Mouse (Mus musculus) hindbrain, embryonic 12.5 days (tissue): ENCODE measurements around the gene Cela3b. TPM values are rescaled to one million over a fixed set of nuclear protein-coding genes. Genes with fewer than 3 reads are reported as not detected.

Source experiments
- ATAC-seq: fragments of 200-750 bp; cut with Nextera tagmentation; 2 replicates; pipeline ENCODE4 v1.8.0; 2017; ENCODE audit warnings: moderate TSS enrichment; ENCODE audit not compliant: low FRiP score
- H3K27ac ChIP-seq: fragments of 300-500 bp; sonication (generic); 2 replicates; pipeline ENCODE4 v1.5.1; 2016; ENCODE audit warnings: mild to moderate bottlenecking
- H3K27me3 ChIP-seq: fragments of 300-500 bp; sonication (generic); 2 replicates; pipeline ENCODE4 v1.6.1; 2016; ENCODE audit warnings: mild to moderate bottlenecking
- H3K36me3 ChIP-seq: fragments of 300-500 bp; sonication (generic); 2 replicates; pipeline ENCODE4 v1.6.1; 2016; ENCODE audit warnings: mild to moderate bottlenecking
- H3K4me1 ChIP-seq: fragments of 300-500 bp; sonication (generic); 2 replicates; pipeline ENCODE4 v1.6.1; 2016
- H3K4me2 ChIP-seq: fragments of 300-500 bp; sonication (generic); replicated peaks from 2 replicates; pipeline ENCODE4 v1.6.1; 2016; ENCODE audit warnings: mild to moderate bottlenecking
- H3K4me3 ChIP-seq: fragments of 300-500 bp; sonication (generic); 2 replicates; pipeline ENCODE4 v1.5.1; 2016; ENCODE audit warnings: mild to moderate bottlenecking
- H3K9ac ChIP-seq: fragments of 300-500 bp; sonication (generic); 2 replicates; pipeline ENCODE4 v1.6.1; 2016; ENCODE audit warnings: mild to moderate bottlenecking, moderate library complexity
- H3K9me3 ChIP-seq: fragments of 300-500 bp; sonication (generic); replicated peaks from 2 replicates; pipeline ENCODE4 v1.6.1; 2016; ENCODE audit warnings: mild to moderate bottlenecking
- WGBS: fragments of 180-500 bp; shearing (Covaris S2); methylation state at CpG from one replicate; pipeline ENCODE4 v1.1.7; 2016; 5-methylcytosine and 5-hydroxymethylcytosine counted together
- polyA plus RNA-seq: library from polyadenylated mRNA; unstranded; fragments of >200 nt; fragmentation: Nextera tagmentation; extraction: Ambion mirVana; gene quantifications from 2 replicates; pipeline ENCODE4 v1.2.1, GENCODE M21; 2016

The Cela3b gene
- polyA plus RNA-seq, 1 experiment from 2014 or later, result not detected

DNA sequence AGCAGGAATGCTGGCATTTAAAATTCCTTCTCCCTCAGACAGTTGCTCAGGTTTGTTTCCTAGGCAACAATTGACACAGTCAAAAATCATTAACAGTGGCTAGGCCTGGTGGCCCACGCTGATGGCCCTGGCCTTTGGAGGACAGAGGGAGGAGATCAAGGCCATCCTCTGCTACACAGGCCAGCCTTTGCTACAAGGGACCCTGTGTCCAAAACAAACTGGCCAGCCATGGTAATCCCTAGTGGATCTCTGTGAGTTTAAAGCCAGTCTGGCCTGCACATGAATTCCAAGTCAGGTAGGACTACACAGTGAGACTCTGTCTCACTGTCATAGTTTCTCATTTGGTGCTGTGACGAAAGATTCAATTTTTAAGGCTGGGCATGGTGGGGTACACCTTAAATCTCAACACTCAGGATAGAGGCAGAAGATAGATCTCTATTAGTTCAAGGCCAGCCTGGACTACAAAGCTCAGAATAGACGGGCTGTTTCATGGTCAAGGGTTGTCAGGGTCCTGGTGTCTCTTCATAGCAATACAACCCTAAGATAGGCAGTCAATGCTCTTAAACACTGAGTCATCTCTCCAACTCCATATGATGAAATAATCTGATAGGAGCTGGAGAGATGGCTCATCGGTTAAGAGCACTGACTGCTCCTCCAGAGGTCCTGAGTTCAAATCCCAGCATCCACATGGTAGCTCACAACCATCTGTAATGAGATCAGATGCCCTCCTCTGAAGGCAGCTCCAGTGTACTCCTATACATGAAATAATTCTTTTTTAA is 52.6 kb downstream of the Cela3b start:
- no peaks in the 10 kb centered on the region for H3K36me3 ChIP-seq
- 81% methylated on average over 4 of the region's 4 CpGs for WGBS
- ATAC-seq, result no peak
- H3K27ac ChIP-seq, result no peak overlapping the region
- H3K4me3 ChIP-seq, result no peak overlapping the region
- no peak overlapping the region for H3K9ac ChIP-seq
- H3K4me2 ChIP-seq, result no peak overlapping the region
- no peaks in the 10 kb centered on the region for H3K27me3 ChIP-seq
- no peaks in the 10 kb centered on the region for H3K9me3 ChIP-seq
- H3K4me1 ChIP-seq, result no peaks in the 10 kb centered on the region; the same call in 1 of the 2 replicates

DNA sequence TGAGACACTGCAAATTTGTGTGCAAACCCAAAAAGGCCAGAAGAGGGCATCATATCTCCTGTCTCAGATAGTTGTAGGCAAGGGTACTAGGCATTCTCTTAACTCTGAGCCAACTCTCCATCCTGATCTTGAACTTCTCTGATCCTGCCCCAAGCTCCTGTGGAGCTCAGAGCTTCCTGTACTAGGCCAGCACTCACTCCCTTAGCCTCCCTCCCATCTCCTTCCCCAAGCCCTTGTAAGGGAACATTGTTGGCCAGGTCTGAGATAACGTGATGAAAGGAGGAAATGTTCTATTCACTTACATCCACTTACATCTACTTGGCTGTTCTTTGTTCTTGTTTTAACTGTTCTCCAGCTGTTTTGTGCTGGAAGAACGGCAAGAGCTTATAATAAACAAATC is 53.6 kb downstream of the Cela3b start:
- H3K4me3 ChIP-seq, result no peak overlapping the region
- H3K4me2 ChIP-seq, result no peak overlapping the region
- no peaks in the 10 kb centered on the region; the same call in 1 of the 2 replicates for H3K4me1 ChIP-seq
- no peak overlapping the region for H3K27ac ChIP-seq
- H3K36me3 ChIP-seq, result no peaks in the 10 kb centered on the region
- H3K27me3 ChIP-seq, result no peaks in the 10 kb centered on the region
- H3K9me3 ChIP-seq, result no peaks in the 10 kb centered on the region
- no peak overlapping the region for H3K9ac ChIP-seq
- WGBS, result 74% methylated on average over 2 of the region's 2 CpGs
- no peak for ATAC-seq

DNA sequence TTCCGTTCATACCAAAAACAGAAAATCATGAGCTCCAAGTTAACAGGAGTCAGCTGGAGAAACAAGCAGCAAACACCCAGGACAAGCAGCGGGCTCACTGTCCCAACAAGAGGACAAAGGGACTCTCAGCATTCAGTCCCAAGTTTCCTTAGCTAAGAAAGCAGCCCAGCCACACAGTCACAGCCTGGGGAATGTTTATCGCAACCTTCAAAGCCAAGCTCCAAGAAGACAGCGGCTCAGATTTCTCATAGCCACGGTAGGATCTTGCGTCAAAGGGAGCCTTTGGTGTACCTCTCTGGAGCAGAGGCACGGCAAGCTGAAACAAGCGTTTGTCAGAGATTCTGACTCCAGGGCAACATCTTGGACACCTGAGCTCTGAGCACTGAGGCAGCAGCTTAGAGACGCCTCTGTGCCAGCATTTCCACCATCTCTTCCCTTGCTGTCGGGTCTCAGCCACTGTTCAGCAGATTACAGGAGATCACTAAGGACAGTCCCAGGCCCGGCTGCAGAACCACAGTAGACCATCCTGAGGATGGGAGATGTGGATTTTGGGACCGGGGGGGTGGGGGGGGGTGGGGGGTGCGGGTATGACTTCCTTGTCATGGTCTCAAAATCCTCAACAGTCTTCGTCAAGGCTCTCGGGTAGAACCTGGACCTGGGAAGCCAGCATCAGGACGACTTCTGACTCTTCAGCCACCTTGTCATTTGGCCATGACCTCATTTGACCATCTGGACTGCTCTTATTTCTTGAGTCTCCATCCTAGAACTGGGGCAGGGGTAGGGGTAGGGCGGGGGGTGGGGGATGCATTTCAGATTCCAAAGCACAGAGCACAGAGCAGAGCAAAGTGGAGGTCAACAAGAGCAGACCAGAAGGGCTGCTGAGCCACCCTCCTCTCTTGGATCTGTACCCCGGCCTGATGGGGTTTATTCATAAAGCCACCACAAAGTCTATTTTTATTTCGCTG is 54.7 kb downstream of the Cela3b start:
- H3K4me2 ChIP-seq, result no peak overlapping the region
- H3K36me3 ChIP-seq, result no peaks in the 10 kb centered on the region
- no peaks in the 10 kb centered on the region for H3K9me3 ChIP-seq
- WGBS, result 54% methylated on average over 19 of the region's 19 CpGs
- H3K27ac ChIP-seq, result 0 out of 2 replicates have a peak overlapping the region, but pooled peaks have one; percentile 24
- ATAC-seq, result no peak
- H3K27me3 ChIP-seq, result no peaks in the 10 kb centered on the region
- H3K4me1 ChIP-seq, result 0 out of 2 replicates have a peak, but pooled peaks cover under 1% of the 10 kb centered on the region
- H3K4me3 ChIP-seq, result no peak overlapping the region
- H3K9ac ChIP-seq, result no peak overlapping the region

DNA sequence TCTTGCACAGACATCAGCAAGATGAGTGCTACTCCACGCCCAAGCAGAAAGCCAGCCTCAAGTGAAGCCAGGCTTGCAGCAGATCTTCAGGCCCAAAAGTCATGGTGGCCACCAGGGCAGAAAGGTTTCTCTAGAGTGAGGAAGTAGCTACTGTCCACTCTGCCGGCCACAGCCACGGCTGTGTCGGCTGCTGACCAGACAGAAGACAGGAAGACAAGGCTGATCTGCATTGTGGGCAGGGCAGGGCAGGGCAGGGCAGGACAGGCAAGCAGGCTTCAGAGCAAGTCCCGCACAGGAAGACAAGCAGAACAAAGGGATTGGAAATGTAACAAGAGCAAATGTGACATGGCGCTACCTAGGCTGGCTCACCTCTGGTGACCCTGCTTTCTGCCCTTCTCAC is 56.6 kb downstream of the Cela3b start:
- no peak overlapping the region for H3K4me2 ChIP-seq
- H3K9ac ChIP-seq, result no peak overlapping the region
- H3K9me3 ChIP-seq, result no peaks in the 10 kb centered on the region
- 58% methylated on average over 6 of the region's 6 CpGs for WGBS
- ATAC-seq, result no peak
- no peaks in the 10 kb centered on the region for H3K36me3 ChIP-seq
- no peak overlapping the region for H3K4me3 ChIP-seq
- peaks cover 8% of the 10 kb centered on the region; the same call in 1 of the 2 replicates for H3K4me1 ChIP-seq
- H3K27me3 ChIP-seq, result no peaks in the 10 kb centered on the region
- no peak overlapping the region for H3K27ac ChIP-seq

DNA sequence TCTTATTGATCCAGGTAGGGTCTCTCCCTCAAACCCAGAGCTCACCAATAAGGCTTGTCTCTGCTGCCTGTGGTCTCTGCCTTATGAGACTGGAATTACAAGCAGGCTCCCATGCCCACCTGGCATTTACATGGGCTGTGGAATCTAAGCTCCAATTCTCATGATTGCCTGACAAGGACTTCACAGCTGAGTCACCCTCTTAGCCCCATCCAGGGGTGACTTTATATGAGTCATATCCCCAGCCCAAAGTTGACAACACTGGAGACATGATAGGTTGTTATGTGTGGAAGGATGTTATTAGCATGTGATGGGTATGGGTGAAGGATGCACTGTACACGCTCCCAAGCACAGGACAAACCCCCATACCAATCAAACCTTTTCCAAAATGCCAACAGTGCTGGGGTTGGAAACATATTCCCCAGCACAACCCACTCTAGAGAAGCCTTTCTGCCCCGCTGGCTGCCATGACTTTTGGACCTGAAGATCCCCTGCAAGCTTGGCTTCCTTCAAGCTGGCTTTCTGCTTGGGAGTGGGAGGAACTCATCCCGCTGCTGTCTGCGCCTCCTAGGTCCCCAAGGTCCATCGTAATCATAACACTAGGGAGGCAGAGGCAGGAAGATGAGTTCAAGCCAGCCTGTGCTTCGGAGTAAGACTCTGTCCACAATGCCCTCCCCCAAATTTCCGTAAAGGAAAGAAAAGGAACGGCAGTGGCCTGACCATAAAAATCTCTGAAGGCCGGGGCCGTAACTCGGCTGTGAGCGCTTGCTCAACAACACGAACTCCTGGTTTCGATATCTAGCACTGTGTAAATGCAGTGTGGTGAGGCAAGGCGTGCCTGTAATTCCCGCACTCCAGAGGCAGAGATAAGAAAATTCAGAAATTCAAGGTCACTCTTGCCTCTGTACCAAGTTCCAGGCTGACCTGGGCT is 58.5 kb downstream of the Cela3b start:
- Histone ChIP-seq H3K4me2 (no peak overlapping the region), H3K27me3 (no peaks in the 10 kb centered on the region), H3K4me1 (peaks cover 12% of the 10 kb centered on the region), H3K27ac (no peak overlapping the region), H3K9me3 (no peaks in the 10 kb centered on the region), H3K4me3 (no peak overlapping the region), H3K36me3 (no peaks in the 10 kb centered on the region), H3K9ac (no peak overlapping the region)
- WGBS, result 90% methylated on average over 16 of the region's 16 CpGs
- no peak for ATAC-seq

Other genes starting within 250 kb of the Cela3b start
- 3.7 and 5.0 TPM in 2 replicates for gene Wnt4, start 153.1 kb downstream of the Cela3b start, polyA plus RNA-seq
- gene Cdc42, start 72.8 kb downstream of the Cela3b start, polyA plus RNA-seq, result 666 and 694 TPM in 2 replicates
- gene Cela3a, start 20.7 kb downstream of the Cela3b start, polyA plus RNA-seq, result not detected in 2 replicates
- not detected in 2 replicates for gene 1700013G24Rik, start 22.7 kb upstream of the Cela3b start, polyA plus RNA-seq
- 14.7 and 15.0 TPM in 2 replicates for gene Hspg2, start 38.2 kb upstream of the Cela3b start, polyA plus RNA-seq
- 1.5 TPM in 1 of 2 replicates, not detected in the other for gene Ldlrad2, start 144.0 kb upstream of the Cela3b start, polyA plus RNA-seq
- 85.9 and 86.7 TPM in 2 replicates for gene Usp48, start 163.2 kb upstream of the Cela3b start, polyA plus RNA-seq
- gene Rap1gap, start 234.2 kb upstream of the Cela3b start, polyA plus RNA-seq, result 17.1 and 19.8 TPM in 2 replicates